Mouse (Mus musculus) WW6 (cell line): ENCODE measurements around the gene Tex101.
"Not testable (repeated sequence)": the region's sequence is repeated elsewhere in the genome, so short reads cannot be mapped to it uniquely, and the experiment has no call there.

Experiments used
- DNase-seq: peaks from one replicate; pipeline ENCODE4 v3.0.0-alpha.2; 2013; ENCODE audit warnings: low read depth, low spot score

Tex101 gene

GRCm38 (mm10) chr7:24676575-24676974 lies at the start of gene Tex101:
Gene Tex101, minus strand, starts transcription at chr7:24676675.
- no peak for DNase-seq

GRCm38 (mm10) chr7:24715039-24715438 lies 38.6 kb upstream of the Tex101 start:
- DNase-seq, result no peak

- no peak for DNase-seq
These were observed 32.4 kb upstream of the Tex101 start, which contains the start of gene BC049730 for GRCm38 (mm10) chr7:24708832-24709292. Gene BC049730, plus strand, starts transcription at chr7:24709242.

- DNase-seq, result not testable (repeated sequence)
These were observed 26.4 kb upstream of the Tex101 start for GRCm38 (mm10) chr7:24702841-24703240.

GRCm38 (mm10) chr7:24697891-24698290 lies 21.4 kb upstream of the Tex101 start:
- not testable (repeated sequence) for DNase-seq

- not testable (repeated sequence) for DNase-seq
These were observed 16.2 kb upstream of the Tex101 start for GRCm38 (mm10) chr7:24692693-24693092.

GRCm38 (mm10) chr7:24687519-24687918 lies 11.0 kb upstream of the Tex101 start:
- not testable (repeated sequence) for DNase-seq

GRCm38 (mm10) chr7:24684121-24684520 lies 7.6 kb upstream of the Tex101 start:
- DNase-seq, result not testable (repeated sequence)

- no peak for DNase-seq
These were observed 4.5 kb downstream of the Tex101 start for GRCm38 (mm10) chr7:24671944-24672439.

GRCm38 (mm10) chr7:24664959-24665358 lies 11.5 kb downstream of the Tex101 start:
- no peak for DNase-seq

- DNase-seq, result no peak
These were observed 12.2 kb downstream of the Tex101 start for GRCm38 (mm10) chr7:24664301-24664700.

GRCm38 (mm10) chr7:24662575-24662974 lies 13.9 kb downstream of the Tex101 start:
- DNase-seq, result peak; percentile 61

- no peak for DNase-seq
These were observed 15.2 kb downstream of the Tex101 start for GRCm38 (mm10) chr7:24661118-24661904.

GRCm38 (mm10) chr7:24659737-24660357 lies 16.6 kb downstream of the Tex101 start:
- DNase-seq, result no peak

GRCm38 (mm10) chr7:24653681-24654080 lies 22.8 kb downstream of the Tex101 start:
- no peak for DNase-seq

- no peak for DNase-seq
These were observed 30.0 kb downstream of the Tex101 start for GRCm38 (mm10) chr7:24646486-24646885.

GRCm38 (mm10) chr7:24644996-24645395 lies 31.5 kb downstream of the Tex101 start:
- DNase-seq, result no peak

GRCm38 (mm10) chr7:24644492-24644891 lies 32.0 kb downstream of the Tex101 start:
- DNase-seq, result no peak

GRCm38 (mm10) chr7:24642491-24642890 lies 34.0 kb downstream of the Tex101 start:
- no peak for DNase-seq

- DNase-seq, result no peak
These were observed 36.0 kb downstream of the Tex101 start for GRCm38 (mm10) chr7:24640450-24640849.

GRCm38 (mm10) chr7:24638026-24638856 lies 38.2 kb downstream of the Tex101 start:
- DNase-seq, result no peak

- DNase-seq, result no peak
These were observed 39.4 kb downstream of the Tex101 start for GRCm38 (mm10) chr7:24637046-24637445.
